Mouse (Mus musculus) spleen, postnatal 4 days (tissue): ENCODE measurements around the gene Cd55b.
A peak's percentile ranks its signal among the peaks of the same experiment; 100 is the strongest.
"Not testable (repeated sequence)": the region's sequence is repeated elsewhere in the genome, so short reads cannot be mapped to it uniquely, and the experiment has no call there.

ENCODE experiments used
- DNase-seq, 2 experiments: peaks; one replicate each; pipeline ENCODE4 v3.0.0; 2022; ENCODE audit warnings: low spot score in 2 of 2

The Cd55b gene

DNA sequence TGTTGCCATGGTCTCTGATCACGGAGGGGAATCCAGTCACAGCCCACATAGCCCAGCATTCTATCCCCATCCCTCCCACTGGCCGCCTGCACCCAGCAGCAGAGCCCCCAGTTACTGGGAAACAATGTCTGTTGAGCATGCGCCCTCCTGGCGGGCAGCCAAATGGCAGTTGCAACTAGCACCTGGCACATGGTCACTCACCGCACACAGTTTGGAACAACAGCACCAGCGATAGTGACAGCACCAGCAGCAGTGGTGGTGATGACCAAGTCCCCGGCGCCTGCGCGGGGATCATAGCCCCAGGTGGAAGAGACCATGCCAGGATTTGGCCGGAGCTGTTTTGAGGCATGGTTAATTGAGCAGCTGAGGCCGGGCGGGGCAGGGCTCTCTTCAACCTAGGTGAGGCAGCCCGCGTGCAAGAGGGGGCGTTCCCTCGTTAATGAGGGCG is at the start of gene Cd55b:
Gene Cd55b, minus strand, starts transcription at position 346 of the 448 bp plus-strand sequence.
- peak; percentile 14 to 58 for DNase-seq

DNA sequence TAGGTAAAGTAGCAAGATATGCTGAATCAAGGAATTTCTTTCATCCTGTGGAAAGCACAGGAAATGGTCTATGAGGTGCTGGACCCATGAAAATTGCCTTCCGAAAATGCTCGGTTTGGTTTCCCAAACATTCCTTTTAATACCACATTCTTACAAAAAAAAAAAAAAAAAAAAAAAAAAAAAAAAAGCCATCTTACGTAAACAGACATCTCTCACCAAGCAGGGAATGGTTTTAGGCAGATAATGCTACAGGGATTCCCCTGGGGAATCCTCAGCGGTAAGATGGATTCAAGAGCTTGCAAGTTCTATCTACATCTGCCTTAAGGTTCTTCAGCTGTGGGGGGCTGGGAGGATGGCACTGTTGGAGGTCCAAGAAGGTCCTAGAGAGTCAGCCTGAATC is 47.3 kb upstream of the Cd55b start:
- no peak for DNase-seq

DNA sequence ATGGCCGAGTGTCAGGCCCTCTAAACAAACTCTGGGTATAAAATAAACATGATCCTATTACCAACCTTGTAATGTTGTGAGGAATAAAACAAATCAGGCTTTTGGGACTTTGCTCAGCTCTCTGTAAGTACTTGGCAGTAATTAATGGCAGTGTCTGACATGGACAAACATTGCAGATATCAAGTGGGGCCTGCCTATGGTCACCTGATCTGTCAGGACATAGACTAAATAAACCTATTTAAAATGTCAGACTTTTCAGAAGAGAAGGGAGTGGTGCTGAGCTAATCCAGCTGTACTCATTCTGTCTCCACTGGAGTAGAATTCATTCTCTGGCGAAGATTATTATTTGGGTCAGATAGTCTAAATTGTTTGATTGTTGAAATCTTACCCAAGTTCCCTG is 44.6 kb upstream of the Cd55b start:
- DNase-seq = no peak

DNA sequence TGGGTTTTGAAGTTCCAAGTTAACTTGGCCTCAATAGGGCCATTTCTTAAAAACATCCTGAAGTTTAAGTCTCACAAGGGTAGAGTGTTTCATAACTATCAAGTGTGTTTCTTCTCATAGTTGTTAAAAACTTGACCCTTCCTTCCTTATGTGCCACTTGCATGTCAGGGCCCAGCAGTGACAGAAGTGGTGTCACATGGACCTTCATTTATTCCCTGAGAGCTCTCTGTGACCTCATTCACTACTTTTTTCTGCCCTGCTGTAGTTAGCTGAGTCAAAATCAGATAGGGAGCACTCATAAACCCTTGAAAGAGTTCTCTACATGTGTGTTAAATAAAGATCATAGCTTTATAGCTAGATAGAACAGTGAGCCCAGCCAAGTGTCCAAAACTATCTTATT is 41.4 kb upstream of the Cd55b start:
- DNase-seq = no peak

DNA sequence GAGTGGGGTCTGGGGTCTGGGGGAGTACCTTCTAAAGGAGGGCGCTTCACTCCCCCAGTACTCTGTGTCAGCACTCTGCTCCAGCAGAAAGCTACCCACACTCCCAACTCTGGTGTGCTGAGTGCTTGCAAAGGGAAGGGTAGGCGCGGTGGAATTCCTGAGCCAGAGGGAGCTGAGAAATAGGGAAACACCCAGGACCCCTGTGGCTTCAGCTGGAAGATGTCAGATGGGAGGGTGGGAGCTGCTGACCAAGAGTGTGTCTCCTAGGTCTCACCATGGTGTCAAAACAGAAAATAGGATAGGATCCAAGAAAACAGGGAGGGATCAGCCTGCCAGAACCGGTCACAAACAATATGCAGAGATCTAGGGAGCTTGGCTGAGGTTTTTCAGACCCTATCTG is 40.1 kb upstream of the Cd55b start:
- no peak for DNase-seq

DNA sequence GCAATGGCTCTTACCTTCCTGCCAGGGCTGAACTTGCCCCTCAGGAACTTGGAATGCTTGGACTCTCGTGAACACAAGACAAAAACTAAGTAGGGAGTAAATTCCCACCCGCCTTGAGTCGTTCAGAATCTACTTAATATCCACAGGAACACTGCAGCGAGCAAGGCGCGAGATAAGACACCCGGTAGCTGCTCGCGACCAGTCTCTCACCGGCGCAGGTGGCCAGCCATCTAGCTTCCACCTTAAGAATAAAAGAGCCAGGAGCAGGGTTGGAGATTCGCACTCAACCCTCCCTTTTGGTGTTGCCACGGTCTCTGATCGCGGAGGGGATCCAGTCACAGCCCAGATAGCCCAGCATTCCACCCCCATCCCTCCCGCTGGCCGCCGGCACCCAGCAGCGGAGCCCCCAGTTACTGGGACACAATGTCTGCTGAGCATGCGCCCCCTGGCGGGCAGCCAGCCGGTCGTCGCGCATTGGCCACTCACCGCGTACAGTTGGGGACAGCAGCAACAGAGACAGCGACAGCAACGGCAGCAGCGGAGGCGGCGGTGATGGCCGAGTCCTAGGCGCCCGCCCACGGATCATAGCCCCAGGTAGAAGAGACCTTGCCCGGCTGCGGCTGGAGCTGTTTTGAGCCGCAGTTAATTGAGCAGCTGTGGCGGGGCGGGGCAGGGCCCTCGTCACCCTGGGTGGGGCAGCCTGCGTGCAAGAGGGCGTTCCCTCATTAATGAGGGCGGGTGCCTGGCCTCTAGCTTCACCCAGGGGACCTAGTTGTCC is 39.5 kb upstream of the Cd55b start, which contains the start of gene Cd55:
Gene Cd55, minus strand, starts transcription at position 661 of the 778 bp plus-strand sequence.
- peak; percentile 92 to 98 for DNase-seq

DNA sequence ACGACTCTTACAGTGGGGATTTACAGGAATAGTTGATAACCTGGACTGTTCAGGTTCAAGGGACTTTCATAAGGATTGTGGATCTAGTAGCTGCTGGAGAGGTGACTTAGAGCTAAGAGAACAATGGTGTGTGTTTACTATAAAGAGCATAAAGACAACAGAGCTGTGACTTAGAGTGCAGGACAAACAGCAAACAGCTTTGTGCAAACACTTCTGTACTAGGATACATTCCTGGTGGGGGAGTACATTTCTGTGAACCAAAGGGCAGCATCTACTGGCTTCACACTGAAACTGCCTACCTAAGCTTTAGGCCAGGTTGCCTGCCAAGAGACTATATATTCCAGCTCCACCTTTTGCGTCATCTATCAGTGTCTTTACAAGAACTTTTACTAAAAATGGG is 32.3 kb upstream of the Cd55b start:
- no peak for DNase-seq

DNA sequence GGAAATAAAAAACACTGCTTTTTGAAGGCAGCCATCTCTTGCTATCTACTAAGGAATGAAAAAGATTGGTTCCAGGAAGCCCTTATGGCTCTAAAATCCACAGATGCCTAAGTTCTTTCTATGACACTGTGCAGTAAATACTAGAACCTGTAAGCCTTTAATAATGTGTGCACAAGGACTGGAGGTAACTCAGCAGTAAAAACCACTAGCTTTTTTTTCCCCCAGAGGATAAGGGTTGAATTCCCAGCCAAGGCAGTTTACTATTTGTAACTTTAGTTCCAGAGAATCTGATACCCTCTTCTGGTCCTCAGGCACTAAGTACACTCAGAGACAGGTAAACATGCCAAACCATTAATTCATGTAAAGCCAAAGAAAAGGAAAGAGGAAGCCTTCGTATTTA is 20.1 kb upstream of the Cd55b start:
- DNase-seq = not testable (repeated sequence)

DNA sequence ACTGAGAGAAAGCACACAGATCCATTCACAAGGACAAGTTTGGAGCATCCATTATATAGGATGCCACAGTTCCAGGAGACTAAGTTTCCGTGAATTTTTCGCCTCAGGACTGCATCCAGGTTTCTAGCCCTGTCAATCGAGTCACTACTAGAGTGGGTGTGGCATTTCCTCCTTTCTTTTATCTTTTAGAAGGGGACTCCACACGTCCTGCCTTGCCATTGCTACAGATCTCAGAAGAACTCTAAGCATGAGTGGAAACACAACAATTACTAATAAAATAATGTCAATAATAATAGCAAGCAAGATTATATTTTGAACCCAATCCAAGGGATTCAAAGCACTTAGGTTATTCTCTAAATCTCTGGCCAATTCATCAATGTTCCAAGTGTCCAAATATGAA is 8.1 kb upstream of the Cd55b start:
- DNase-seq = no peak

DNA sequence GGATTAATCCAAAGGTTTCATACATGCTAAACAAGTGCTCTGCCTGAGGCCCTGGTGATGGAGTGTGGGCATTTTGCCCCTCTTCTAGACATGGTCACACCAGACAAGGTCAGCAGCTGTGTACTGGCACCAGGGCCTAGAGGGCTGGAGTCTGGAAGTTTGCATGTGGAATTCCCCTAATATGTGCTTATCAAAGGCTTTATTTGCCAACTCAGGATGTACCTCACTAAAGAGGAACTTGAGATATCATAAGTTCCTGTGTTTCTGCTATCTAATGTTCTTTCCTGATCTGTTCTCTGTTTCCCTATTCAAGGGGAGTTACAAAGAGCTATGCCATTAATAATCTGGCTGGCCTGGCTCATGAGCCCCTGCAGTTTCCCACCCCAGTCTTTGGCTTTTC is 5.9 kb upstream of the Cd55b start:
- not testable (repeated sequence) for DNase-seq

DNA sequence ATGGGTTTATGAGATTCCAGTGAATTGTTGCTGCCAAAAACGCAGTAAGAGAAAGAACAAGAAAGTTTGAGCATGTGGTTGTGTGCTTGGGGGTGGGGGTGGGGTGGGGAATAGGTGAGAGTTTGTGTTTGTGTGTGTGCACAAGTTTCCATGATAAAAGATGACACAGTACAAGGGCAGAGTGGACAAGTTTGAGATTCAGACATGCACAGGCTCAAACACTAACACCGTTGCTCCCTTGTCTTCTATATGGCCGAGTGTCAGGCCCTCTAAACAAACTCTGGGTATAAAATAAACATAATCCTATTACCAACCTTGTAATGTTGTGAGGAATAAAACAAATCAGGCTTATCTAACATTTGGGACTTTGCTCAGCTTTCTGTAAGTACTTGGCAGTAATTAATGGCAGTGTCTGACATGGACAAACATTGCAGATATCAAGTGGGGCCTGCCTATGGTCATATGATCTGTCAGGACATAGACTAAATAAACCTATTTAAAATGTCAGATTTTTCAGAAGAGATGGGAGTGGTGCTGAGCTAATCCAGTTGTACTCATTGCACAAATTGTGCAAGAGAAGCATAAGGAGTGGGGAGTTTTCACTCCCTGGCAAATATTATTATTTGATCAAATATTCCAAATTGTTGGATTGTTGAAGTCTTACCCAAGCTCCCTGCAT is 4.5 kb upstream of the Cd55b start:
- DNase-seq = not testable (repeated sequence)

DNA sequence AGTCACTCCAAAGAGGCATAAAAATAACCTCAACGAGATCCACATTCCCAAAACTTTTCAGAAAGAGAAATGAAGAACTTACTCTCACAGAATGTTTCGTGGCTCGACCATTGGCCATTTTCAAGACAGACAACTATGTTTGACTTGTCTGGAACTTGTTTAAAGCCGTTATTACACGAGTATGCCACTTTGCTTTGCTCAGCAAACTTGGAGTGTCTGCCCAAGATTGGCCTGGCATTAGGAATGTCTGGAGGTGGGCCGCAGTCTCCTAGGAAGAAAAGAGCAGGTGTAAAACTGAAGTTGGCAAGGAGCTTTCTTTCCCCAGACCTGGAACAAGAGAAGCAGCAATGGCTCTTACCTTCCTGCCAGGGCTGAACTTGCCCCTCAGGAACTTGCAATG is 776 bp downstream of the Cd55b start:
- not testable (repeated sequence) for DNase-seq

DNA sequence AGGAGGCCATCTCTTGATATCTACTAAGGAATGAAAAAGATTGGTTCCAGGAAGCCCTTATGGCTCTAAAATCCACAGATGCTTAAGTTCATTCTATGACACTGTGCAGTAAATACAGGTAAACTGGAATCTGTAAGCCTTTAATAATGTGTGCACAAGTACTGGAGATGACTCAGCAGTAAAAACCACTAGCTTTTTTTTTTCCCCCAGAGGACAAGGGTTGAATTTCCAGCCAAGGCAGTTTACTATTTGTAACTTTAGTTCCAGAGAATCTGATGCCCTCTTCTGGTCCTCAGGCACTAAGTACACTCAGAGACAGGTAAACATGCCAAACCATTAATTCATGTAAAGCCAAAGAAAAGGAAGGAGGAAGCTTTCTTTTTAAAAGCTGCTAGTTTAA is 25.7 kb downstream of the Cd55b start:
- DNase-seq = not testable (repeated sequence)

DNA sequence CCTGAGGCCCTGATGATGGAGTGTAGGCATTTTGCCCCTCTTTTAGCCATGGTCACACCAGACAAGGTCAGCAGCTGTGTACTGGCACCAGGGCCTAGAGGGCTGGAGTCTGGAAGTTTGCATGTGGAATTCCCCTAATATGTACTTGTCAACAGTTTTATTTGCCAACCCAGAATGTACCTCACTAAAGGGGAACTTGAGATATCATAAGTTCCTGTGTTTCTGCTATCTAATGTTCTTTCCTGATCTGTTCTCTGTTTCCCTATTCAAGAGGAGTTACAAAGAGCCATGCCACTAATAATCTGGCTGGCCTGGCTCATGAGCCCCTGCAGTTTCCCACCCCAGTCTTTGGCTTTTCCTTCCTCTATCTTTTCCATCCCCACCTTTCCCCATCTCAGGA is 35.5 kb downstream of the Cd55b start:
- DNase-seq = not testable (repeated sequence)

DNA sequence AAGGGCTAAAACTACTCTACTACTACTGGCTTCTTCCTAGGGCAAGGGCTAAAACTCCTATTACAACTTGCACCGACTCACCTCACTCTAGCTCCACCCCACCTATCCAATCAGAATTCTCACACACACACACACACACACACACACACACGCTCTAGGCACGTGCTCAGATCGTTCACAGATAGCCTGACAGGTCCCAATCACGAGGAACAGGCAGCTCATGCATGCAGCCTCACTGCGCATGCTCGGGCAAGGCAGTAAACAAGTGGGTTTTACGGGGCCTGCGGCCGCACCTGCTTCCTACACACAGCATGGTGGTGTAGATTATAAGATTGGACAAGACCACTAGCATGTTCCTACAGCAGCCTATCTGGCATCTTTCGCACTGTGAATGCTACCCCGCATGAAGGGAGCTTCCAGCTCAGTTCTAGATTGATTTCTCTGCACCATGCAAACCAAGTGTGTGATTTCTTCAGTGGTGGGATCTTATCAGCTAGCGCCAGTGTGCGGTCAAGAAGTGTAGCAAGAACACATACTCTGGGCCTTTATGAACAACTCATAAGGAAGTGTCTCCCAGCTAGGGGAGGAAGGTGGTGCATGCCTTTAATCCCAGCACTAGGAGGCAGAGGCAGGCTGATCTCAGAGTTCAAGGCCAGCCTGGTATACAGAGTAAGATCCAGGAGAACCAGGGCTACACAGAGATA is 44.9 kb downstream of the Cd55b start:
- no peak for DNase-seq

DNA sequence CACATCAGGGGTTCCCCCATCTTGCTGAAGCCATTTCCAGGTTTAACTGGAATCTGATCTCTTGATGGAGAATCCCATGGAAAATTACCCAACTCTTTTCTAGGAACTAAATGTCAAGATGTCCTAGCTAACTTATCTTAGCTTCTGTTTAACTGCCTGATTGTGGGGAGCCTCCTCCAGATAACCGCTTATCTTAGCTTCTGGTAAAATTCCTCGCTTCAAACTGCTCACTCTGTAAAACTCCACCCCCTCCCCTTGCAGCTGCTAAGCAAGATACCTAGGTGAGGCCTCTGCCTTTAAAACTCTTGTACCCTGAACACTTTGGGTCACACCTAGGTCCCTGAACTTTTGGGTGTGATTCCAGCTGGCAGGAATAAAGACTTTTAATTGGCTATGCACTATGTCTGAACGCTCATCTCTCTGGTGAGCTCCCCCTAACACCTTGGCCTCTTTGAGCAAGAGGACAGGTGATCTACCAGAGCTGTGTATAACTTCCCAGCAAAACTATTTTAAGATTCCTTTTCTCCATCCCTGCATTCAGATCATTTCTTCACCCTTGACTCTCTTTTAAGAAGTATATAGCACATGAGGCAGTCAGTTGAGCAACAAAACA is 48.5 kb downstream of the Cd55b start:
- no peak for DNase-seq

DNA sequence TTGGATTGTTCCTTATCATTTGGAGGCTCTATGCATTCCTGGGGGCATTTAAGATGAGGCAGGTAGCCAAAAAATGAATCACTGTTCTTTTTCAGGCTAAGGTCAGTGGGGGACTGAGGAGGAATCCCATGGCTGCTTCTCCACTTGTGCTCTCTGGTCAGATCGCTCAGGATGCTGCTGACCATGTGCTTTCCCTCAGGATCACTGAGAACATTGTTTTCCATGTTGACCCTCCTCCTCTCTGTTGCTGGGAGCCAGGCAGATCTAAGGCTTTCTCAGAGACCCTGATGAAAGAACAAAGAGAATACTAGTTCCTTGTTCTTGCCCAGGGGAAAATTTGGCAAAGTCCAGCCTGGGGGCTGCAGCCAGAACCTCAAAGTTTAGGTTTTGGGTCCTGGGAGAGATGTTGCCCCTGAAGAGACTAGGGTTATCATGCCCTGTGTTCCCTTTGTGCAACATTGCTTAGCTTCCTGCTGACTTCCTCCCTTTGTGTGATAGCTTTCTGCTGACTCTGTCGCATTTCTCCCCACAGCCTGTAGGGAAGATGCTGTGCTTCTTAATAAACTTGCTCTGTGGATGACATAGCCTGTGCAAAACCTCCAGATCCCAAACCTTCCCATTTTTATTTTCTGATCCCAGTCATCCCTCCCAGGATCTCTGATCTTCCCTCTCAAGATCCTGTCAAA is 49.3 kb downstream of the Cd55b start:
- DNase-seq = no peak

DNA sequence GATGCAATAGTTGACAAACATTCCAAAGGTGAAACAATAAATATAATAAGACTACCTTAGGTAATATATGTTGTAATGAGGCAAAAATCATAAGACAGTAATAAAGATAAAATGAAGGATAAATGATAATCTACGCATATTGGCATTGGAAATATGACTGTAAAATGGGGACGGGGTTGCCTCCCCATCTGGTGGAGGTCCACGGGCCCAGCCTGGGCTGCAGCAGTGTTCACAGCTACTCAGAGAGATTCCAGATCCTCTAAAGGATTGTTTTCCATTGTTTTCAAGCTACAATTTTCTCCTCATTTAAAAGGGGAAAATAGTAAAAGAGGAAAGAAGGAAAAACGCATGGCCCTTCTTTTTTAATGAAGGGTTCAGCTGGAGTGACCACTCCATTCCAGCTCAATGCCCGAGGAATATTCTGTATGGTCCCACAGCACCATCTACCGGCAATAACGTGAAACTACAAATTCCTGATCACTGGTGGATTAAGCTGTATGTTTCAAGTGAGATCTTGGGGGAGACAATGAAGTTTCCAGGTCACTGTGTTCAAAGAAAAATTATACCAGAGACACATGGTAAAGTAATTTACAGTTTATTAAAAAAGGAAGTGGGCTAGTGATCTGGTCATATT is 50.8 kb downstream of the Cd55b start:
- DNase-seq = peak in 1 of 2 experiments; percentile 42

DNA sequence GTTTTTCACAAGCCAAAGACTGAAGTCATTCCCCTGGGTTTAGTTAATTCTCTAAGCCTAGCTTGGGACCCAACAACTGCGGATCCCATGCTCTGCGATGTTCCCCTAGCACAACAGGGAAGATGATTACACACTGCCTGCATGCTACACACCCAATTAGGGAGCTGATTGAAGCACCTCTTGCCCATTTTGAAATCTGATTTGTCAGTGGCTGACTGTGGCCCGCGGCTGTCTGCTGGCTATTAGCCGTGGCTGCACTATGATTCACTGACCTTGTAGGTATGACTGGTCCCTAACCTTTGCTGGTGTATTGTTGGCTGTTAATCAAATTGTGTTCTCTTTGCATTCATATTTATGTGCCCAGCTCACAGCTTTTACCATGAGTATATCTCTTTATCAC is 51.5 kb downstream of the Cd55b start:
- DNase-seq = no peak

DNA sequence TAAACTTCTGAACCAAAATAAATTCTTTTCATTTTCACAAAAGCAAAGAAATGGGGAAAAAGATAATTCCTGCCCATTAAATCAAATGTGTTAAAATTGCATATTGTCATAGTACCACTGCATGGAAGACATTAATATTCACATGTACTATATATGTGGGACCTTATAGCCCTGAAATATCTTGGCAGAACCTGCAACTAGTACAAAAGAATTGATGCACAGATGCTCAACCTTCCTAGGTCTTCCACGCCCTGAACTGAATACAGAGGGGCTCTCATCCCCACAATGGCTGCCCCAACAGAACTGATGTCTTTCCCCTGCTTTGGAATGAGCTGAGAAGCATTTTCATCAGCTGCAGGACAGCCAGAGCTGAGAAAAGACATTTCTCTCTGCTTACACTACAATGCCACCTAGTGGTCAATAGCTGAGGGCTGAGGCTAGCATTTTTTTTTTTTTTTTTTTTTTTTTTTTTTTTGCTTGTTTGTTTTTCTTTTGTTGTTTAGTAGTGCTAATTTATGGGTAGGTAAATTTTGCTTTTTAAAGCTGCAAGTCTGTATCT is 72.7 kb downstream of the Cd55b start:
- DNase-seq = no peak

DNA sequence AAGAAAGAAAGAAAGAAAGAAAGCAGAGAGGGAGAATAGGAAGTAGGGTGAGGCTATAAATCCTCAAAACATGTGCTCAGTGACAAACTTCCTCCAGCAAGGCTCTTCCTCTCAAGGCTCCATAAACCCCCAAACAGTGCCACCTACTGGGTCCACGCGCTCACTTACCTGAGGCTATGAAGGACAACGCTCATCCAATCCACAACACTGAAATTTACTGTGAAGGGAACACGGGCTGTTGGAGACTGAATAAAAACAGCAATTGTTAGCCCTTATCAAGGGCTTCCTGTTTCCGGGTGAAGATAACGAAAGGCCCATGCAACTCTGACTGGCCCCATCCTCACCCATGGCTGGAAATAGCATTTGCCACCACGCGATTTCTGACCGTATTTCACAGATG is 80.4 kb downstream of the Cd55b start:
- DNase-seq = no peak
